Mouse (Mus musculus): ENCODE measurements around the gene Rhcg.

DNA sequence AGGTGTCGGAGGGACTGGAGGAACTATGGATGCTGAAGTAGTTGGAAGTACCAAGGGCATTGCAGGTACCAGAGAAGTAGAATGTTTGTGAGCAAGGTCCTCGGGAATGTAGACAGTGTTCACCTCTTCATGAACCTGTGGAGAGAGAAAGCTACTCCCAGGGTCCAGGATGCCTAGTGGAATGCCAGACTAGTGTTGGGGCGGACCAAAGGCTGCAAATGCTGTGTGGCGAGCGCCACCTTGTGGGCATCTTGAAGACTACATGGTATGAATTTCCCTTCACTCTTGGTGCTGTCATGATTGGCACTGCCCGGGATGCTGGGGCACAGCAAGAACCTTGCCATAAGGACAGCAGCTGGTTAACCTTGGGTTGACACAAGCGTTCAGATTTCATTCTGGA, 22.6 kb downstream of the Rhcg start:
- TF ChIP-seq TAL1 (IDR thresholded peaks at IDR 0.05; ENCODE audit: low read length), result no peak
- TF ChIP-seq GATA1 (IDR thresholded peaks at IDR 0.05; ENCODE audit: low read length), result no peak

Data from erythroblast, embryonic 14.5 days (primary cell).